Mouse (Mus musculus) cortical plate, adult 2 months (tissue): Measurements from ENCODE around the gene Pex11a.

Experiments
- CTCF ChIP-seq: fragments of 200-500 bp; IDR thresholded peaks from 2 replicates; pipeline ENCODE4 v1.5.1; 2011; ENCODE audit warnings: mild to moderate bottlenecking, control low read depth, low read length; ENCODE audit not compliant: insufficient read depth; ENCODE audit errors: extremely low read depth
- POLR2A ChIP-seq: fragments of 200-500 bp; IDR thresholded peaks from 2 replicates; pipeline ENCODE4 v1.6.1; 2011; ENCODE audit warnings: mild to moderate bottlenecking, low read length, control low read depth; ENCODE audit not compliant: insufficient read depth; ENCODE audit errors: extremely low read depth

- TF ChIP-seq CTCF (no peak), POLR2A (no peak)
Measured at GRCm38 (mm10) chr7:79758176-79758575, 15.2 kb upstream of the Pex11a start.
